Mouse (Mus musculus) heart, embryonic 16.5 days (tissue): ENCODE results near the gene Wdr45b. TPM values are rescaled to one million over a fixed set of nuclear protein-coding genes. Genes with fewer than 3 reads are reported as not detected.

Experiments
- ATAC-seq: fragments of 200-750 bp; cut with Nextera tagmentation; replicated peaks from 2 replicates; pipeline ENCODE4 v1.8.0; 2017; ENCODE audit warnings: moderate number of reproducible peaks; ENCODE audit not compliant: insufficient read depth, low FRiP score; ENCODE audit errors: extremely low read depth
- H3K27ac ChIP-seq: fragments of 300-500 bp; sonication (generic); 2 replicates; pipeline ENCODE4 v1.5.1; 2014; ENCODE audit warnings: mild to moderate bottlenecking, low read length, control low read depth, moderate library complexity
- H3K27me3 ChIP-seq: fragments of 300-500 bp; sonication (generic); 2 replicates; pipeline ENCODE4 v1.6.1; 2014; ENCODE audit warnings: low read length, mixed read lengths; ENCODE audit not compliant: control insufficient read depth, insufficient read depth
- H3K36me3 ChIP-seq: fragments of 300-500 bp; sonication (generic); 2 replicates; pipeline ENCODE4 v1.6.1; 2014; ENCODE audit not compliant: control insufficient read depth, insufficient read depth
- H3K4me1 ChIP-seq: fragments of 300-500 bp; sonication (generic); 2 replicates; pipeline ENCODE4 v1.6.1; 2014; ENCODE audit warnings: low read length, mixed read lengths; ENCODE audit not compliant: control insufficient read depth, insufficient read depth
- H3K4me2 ChIP-seq: fragments of 300-500 bp; sonication (generic); 2 replicates; pipeline ENCODE4 v1.6.1; 2014; ENCODE audit warnings: low read depth, mild to moderate bottlenecking, control low read depth, low read length
- H3K4me3 ChIP-seq: fragments of 300-500 bp; sonication (generic); 2 replicates; pipeline ENCODE4 v1.5.1; 2014; ENCODE audit warnings: mild to moderate bottlenecking, control low read depth, low read length
- H3K9ac ChIP-seq: fragments of 300-500 bp; sonication (generic); 2 replicates; pipeline ENCODE4 v1.6.1; 2014; ENCODE audit warnings: low read length, control low read depth
- H3K9me3 ChIP-seq: fragments of 300-500 bp; sonication (generic); replicated peaks from 2 replicates; pipeline ENCODE4 v1.6.1; 2016; ENCODE audit warnings: low read length; ENCODE audit not compliant: control insufficient read depth
- WGBS: fragments of 180-500 bp; shearing (Covaris S2); extraction: QIAGEN DNeasy Blood & Tissue Kit; methylation state at CpG from one replicate; pipeline ENCODE4 v1.1.7; 2014; 5-methylcytosine and 5-hydroxymethylcytosine counted together
- polyA plus RNA-seq: library from polyadenylated mRNA; unstranded; fragments of >200 nt; fragmentation: Nextera tagmentation; extraction: Ambion mirVana; gene quantifications from 2 replicates; pipeline ENCODE4 v1.2.1, GENCODE M21; 2015

The Wdr45b gene
- polyA plus RNA-seq, 1 experiment from 2014 or later: 81.1 TPM

GRCm38 (mm10) chr11:121305371-121305770 lies 48.9 kb downstream of the Wdr45b start:
- Histone ChIP-seq H3K9ac (no peak overlapping the region), H3K36me3 (peaks cover 38% of the 10 kb centered on the region), H3K4me2 (no peak overlapping the region), H3K27me3 (no peaks in the 10 kb centered on the region), H3K4me3 (no peak overlapping the region), H3K27ac (no peak overlapping the region), H3K9me3 (peaks cover 6% of the 10 kb centered on the region), H3K4me1 (no peaks in the 10 kb centered on the region)
- WGBS: 90% methylated on average over 6 of the region's 6 CpGs
- no peak for ATAC-seq

DNA sequence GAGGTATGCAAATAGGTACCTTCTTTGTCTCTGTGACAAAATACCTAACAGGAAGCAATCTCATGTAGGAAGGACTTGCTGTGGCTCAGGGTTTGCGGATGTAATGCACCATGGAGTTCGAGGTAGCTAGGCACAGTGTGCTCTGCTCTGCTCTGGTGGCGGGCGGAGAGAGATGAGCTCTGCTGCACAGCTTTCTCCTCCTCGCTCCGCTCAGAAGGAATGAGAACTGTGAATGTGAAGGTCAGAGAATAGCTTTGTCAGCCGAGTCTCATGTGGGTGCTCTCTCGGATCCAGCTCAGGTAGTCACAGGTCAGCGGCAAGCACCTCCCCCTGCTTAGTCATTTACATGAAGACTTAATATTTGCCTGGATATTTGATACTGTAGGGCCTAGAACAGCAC lies 54.0 kb downstream of the Wdr45b start:
- WGBS: 87% methylated on average over 9 of the region's 9 CpGs
- Histone ChIP-seq H3K9me3 (no peaks in the 10 kb centered on the region), H3K4me1 (no peaks in the 10 kb centered on the region), H3K27me3 (no peaks in the 10 kb centered on the region), H3K4me3 (no peak overlapping the region), H3K9ac (no peak overlapping the region), H3K4me2 (no peak overlapping the region), H3K36me3 (peaks cover 40% of the 10 kb centered on the region), H3K27ac (no peak overlapping the region)
- no peak for ATAC-seq

GRCm38 (mm10) chr11:121298493-121298892 lies 55.8 kb downstream of the Wdr45b start:
- Histone ChIP-seq H3K9me3 (no peaks in the 10 kb centered on the region), H3K4me2 (no peak overlapping the region), H3K4me1 (no peaks in the 10 kb centered on the region), H3K27ac (no peak overlapping the region), H3K36me3 (peaks cover 35% of the 10 kb centered on the region), H3K4me3 (no peak overlapping the region), H3K27me3 (no peaks in the 10 kb centered on the region), H3K9ac (no peak overlapping the region)
- ATAC-seq: no peak
- 89% methylated on average over 8 of the region's 8 CpGs for WGBS

GRCm38 (mm10) chr11:121294771-121295170 lies 59.5 kb downstream of the Wdr45b start:
- Histone ChIP-seq H3K9ac (no peak overlapping the region), H3K9me3 (no peaks in the 10 kb centered on the region), H3K27me3 (no peaks in the 10 kb centered on the region), H3K27ac (no peak overlapping the region), H3K4me2 (no peak overlapping the region), H3K4me1 (no peaks in the 10 kb centered on the region), H3K4me3 (no peak overlapping the region), H3K36me3 (peaks cover 33% of the 10 kb centered on the region)
- ATAC-seq: no peak
- 87% methylated on average over 5 of the region's 5 CpGs for WGBS

- H3K4me1 ChIP-seq: no peaks in the 10 kb centered on the region
- H3K27ac ChIP-seq: no peak overlapping the region
- H3K4me3 ChIP-seq: no peak overlapping the region
- no peak overlapping the region for H3K9ac ChIP-seq
- no peak for ATAC-seq
- H3K36me3 ChIP-seq: peaks cover 46% of the 10 kb centered on the region
- no peaks in the 10 kb centered on the region for H3K27me3 ChIP-seq
- WGBS: 88% methylated on average over 3 of the region's 3 CpGs
- no peak overlapping the region for H3K4me2 ChIP-seq
- no peaks in the 10 kb centered on the region for H3K9me3 ChIP-seq
Observed at GRCm38 (mm10) chr11:121289859-121290258, 64.4 kb downstream of the Wdr45b start.

- Histone ChIP-seq H3K27ac (peak overlapping the region; percentile 83), H3K4me3 (no peak overlapping the region), H3K4me1 (peaks cover 34% of the 10 kb centered on the region), H3K9me3 (no peaks in the 10 kb centered on the region), H3K27me3 (no peaks in the 10 kb centered on the region), H3K36me3 (peaks cover 20% of the 10 kb centered on the region), H3K9ac (peak overlapping the region; percentile 16), H3K4me2 (peak overlapping the region; percentile 52)
- WGBS: 39% methylated on average over 6 of the region's 6 CpGs
- ATAC-seq: peak; percentile 83
Observed at GRCm38 (mm10) chr11:121282911-121283310, 71.3 kb downstream of the Wdr45b start.

- Histone ChIP-seq H3K27me3 (no peaks in the 10 kb centered on the region), H3K4me1 (peaks cover 28% of the 10 kb centered on the region), H3K9ac (no peak overlapping the region), H3K9me3 (no peaks in the 10 kb centered on the region), H3K27ac (no peak overlapping the region), H3K4me2 (no peak overlapping the region), H3K36me3 (0 out of 2 replicates have a peak, but pooled peaks cover 2% of the 10 kb centered on the region), H3K4me3 (no peak overlapping the region)
- 82% methylated on average over 3 of the region's 3 CpGs for WGBS
- no peak for ATAC-seq
Observed at GRCm38 (mm10) chr11:121278011-121278410, 76.2 kb downstream of the Wdr45b start.

GRCm38 (mm10) chr11:121277516-121277915 lies 76.7 kb downstream of the Wdr45b start:
- Histone ChIP-seq H3K4me3 (no peak overlapping the region), H3K4me1 (peaks cover 23% of the 10 kb centered on the region), H3K4me2 (no peak overlapping the region), H3K27ac (no peak overlapping the region), H3K9me3 (no peaks in the 10 kb centered on the region), H3K36me3 (0 out of 2 replicates have a peak, but pooled peaks cover 2% of the 10 kb centered on the region), H3K9ac (no peak overlapping the region), H3K27me3 (no peaks in the 10 kb centered on the region)
- no peak for ATAC-seq
- 76% methylated on average over 8 of the region's 8 CpGs for WGBS
